Mouse (Mus musculus) hindbrain, embryonic 13.5 days (tissue): ENCODE data around the gene Mrps17. TPM values are rescaled to one million over a fixed set of nuclear protein-coding genes. Genes with fewer than 3 reads are reported as not detected.
A peak's percentile ranks its signal among the peaks of the same experiment; 100 is the strongest.
"Not testable (repeated sequence)": the region's sequence is repeated elsewhere in the genome, so short reads cannot be mapped to it uniquely, and the experiment has no call there.

Source experiments
- ATAC-seq: fragments of 200-750 bp; cut with Nextera tagmentation; 2 replicates; pipeline ENCODE4 v1.8.0; 2017; ENCODE audit warnings: moderate TSS enrichment; ENCODE audit not compliant: low FRiP score
- H3K27ac ChIP-seq: fragments of 300-500 bp; sonication (generic); 2 replicates; pipeline ENCODE4 v1.5.1; 2015; ENCODE audit warnings: inconsistent platforms, mild to moderate bottlenecking, moderate library complexity
- H3K27me3 ChIP-seq: fragments of 300-500 bp; sonication (generic); 2 replicates; pipeline ENCODE4 v1.6.1; 2015; ENCODE audit warnings: mild to moderate bottlenecking, inconsistent platforms
- H3K36me3 ChIP-seq: fragments of 300-500 bp; sonication (generic); 2 replicates; pipeline ENCODE4 v1.6.1; 2015; ENCODE audit warnings: mild to moderate bottlenecking, inconsistent platforms
- H3K4me1 ChIP-seq: fragments of 300-500 bp; sonication (generic); replicated peaks from 2 replicates; pipeline ENCODE4 v1.6.1; 2015; ENCODE audit warnings: inconsistent platforms
- H3K4me2 ChIP-seq: fragments of 300-500 bp; sonication (generic); 2 replicates; pipeline ENCODE4 v1.6.1; 2015; ENCODE audit warnings: inconsistent platforms, mild to moderate bottlenecking, moderate library complexity
- H3K4me3 ChIP-seq: fragments of 300-500 bp; sonication (generic); 2 replicates; pipeline ENCODE4 v1.5.1; 2015; ENCODE audit warnings: mild to moderate bottlenecking, inconsistent platforms
- H3K9ac ChIP-seq: fragments of 300-500 bp; sonication (generic); 2 replicates; pipeline ENCODE4 v1.6.1; 2015; ENCODE audit warnings: mild to moderate bottlenecking, inconsistent platforms
- H3K9me3 ChIP-seq: fragments of 300-500 bp; sonication (generic); 2 replicates; pipeline ENCODE4 v1.6.1; 2016; ENCODE audit warnings: inconsistent platforms
- WGBS: fragments of 180-500 bp; shearing (Covaris S2); methylation state at CpG from one replicate; pipeline ENCODE4 v1.1.7; 2015; 5-methylcytosine and 5-hydroxymethylcytosine counted together
- polyA plus RNA-seq: library from polyadenylated mRNA; unstranded; fragments of >200 nt; fragmentation: Nextera tagmentation; extraction: Ambion mirVana; gene quantifications from 2 replicates; pipeline ENCODE4 v1.2.1, GENCODE M21; 2015

Mrps17 gene
- polyA plus RNA-seq = 168 and 174 TPM in 2 replicates

DNA sequence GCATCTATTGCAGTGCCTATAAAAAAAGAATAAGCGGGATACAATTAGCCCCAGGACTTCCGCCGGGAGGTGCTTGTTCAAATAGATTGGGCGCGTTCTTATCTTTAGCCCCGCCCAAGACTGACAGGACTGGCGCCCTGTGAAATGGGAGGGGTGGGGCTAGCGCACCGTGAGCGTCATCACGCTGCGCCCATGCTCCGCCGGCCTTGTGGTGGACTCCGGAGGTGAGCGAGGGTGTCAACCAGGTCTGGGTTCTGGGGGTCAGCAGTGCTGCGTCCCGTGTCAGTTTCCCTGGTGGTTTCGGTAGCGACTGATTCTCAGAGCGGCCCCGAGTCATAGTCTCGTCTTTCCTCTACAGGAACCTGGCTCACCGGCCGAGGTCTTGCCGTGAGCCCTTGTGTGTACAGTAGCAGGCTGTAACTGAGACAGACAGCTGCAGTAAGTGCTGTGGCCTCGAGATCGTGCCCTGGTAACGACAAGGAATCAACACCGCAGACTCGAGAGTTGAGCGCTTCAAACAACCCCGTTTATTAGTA is at the start of gene Mrps17:
Mrps17 (plus strand) TSS at position 172 of the 536 bp plus-strand sequence.
- no peaks in the 10 kb centered on the region for H3K9me3 ChIP-seq
- H3K27ac ChIP-seq = peak within 1 kb of the TSS; percentile 78
- WGBS = under 1% methylated on average over 33 of the region's 33 CpGs
- H3K4me2 ChIP-seq = peak within 1 kb of the TSS; percentile 85
- peak within 1 kb of the TSS; percentile 77 for H3K4me3 ChIP-seq
- H3K36me3 ChIP-seq = peaks cover 36% of the 10 kb centered on the region
- H3K27me3 ChIP-seq = peaks cover 8% of the 10 kb centered on the region; the same call in 1 of the 2 replicates
- H3K4me1 ChIP-seq = peaks cover 10% of the 10 kb centered on the region
- peak within 1 kb of the TSS; percentile 89 for H3K9ac ChIP-seq
- ATAC-seq = peak; percentile 97

DNA sequence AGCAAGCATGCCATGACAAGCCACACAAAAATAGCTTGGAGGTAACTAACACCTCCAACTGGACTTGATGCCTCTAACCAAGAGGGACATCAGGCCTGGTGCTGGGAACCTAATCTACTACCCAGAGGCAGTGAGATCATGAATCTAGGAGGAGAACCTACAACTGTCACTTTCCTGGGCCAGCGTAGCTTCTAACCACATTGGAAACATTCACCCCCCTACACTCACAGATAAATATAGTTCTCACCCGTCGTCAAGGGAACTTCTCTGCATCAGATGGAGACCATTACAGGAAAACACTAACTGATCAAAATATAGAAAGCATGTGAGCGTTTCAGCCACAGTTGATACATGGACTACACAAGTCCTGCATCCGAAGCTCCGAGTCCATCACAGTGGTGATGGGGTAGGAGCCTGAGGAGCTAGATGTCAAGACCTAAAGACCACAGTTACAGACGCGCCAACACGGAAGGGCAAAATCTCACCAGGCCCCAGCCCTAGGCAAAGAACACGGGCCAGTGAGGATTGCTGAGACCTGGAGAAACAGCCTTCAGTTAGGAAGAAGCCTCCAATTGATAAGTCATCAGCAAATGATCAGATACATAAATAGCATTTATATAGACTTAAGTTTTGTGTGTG is 48.9 kb upstream of the Mrps17 start:
- Histone ChIP-seq H3K9me3 (no peaks in the 10 kb centered on the region), H3K4me2 (no peak overlapping the region), H3K36me3 (no peaks in the 10 kb centered on the region), H3K4me1 (peaks cover 13% of the 10 kb centered on the region), H3K9ac (no peak overlapping the region), H3K27ac (no peak overlapping the region), H3K27me3 (no peaks in the 10 kb centered on the region), H3K4me3 (no peak overlapping the region)
- no peak for ATAC-seq
- WGBS = 95% methylated on average over 10 of the region's 10 CpGs

DNA sequence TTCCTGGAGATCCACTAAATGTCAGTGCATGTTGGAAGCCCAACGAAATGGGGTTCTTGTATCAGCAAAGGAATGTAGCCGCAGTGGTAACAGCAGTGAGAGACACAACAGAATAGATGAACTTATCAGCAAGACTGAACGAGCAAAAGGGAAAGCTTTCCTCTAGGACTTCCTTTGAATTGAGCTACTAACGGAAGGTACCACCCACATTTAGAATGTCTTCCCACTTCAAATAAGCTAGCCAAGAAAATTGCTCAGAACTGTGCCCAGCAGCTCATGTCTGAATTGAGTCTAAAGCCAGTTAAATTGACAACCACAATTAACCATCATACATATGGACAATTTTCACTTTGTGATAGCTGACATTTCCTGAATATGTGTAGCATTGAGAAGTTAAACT is 47.4 kb upstream of the Mrps17 start:
- Histone ChIP-seq H3K4me1 (peaks cover 13% of the 10 kb centered on the region), H3K9ac (no peak overlapping the region), H3K36me3 (no peaks in the 10 kb centered on the region), H3K27ac (no peak overlapping the region), H3K9me3 (no peaks in the 10 kb centered on the region), H3K27me3 (no peaks in the 10 kb centered on the region), H3K4me2 (no peak overlapping the region), H3K4me3 (no peak overlapping the region)
- no peak for ATAC-seq
- WGBS = 93% methylated on average over 4 of the region's 4 CpGs

DNA sequence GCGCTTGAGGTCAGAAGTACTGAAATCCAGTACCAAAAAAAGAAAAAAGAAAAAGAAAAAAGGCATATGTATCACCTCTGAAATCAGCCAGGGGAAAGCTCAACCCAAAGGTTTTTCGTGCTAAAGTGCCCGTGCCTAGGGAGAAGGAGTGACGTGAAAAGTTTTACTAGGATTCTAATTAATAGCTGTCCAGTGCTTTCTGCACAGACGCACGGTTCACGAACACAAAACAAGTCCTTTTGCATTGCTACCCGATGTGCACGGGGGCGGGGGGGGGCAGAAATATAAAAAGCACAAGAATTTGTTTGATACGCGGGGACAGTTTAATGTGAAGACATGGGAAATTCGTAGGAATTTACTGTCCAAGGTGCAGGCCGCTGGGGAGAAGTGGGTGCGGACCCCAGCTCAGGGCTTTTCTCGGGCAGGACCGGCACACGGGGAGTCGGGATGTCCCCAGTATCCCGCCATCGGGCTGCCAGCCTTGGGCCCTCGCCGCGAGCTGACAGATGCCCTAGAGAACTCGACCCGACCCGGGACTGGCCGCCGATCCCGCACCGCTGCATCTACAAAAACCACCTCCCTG is 45.8 kb upstream of the Mrps17 start:
- H3K27me3 ChIP-seq = no peaks in the 10 kb centered on the region
- no peaks in the 10 kb centered on the region for H3K9me3 ChIP-seq
- H3K4me1 ChIP-seq = peaks cover 13% of the 10 kb centered on the region
- peak; percentile 57; the same call in 1 of the 2 replicates for ATAC-seq
- peak overlapping the region; percentile 71 for H3K4me2 ChIP-seq
- peak overlapping the region; percentile 94 for H3K9ac ChIP-seq
- peak overlapping the region; percentile 71; the same call in 1 of the 2 replicates for H3K27ac ChIP-seq
- H3K36me3 ChIP-seq = no peaks in the 10 kb centered on the region
- 1% methylated on average over 31 of the region's 31 CpGs for WGBS
- peak overlapping the region; percentile 78 for H3K4me3 ChIP-seq

DNA sequence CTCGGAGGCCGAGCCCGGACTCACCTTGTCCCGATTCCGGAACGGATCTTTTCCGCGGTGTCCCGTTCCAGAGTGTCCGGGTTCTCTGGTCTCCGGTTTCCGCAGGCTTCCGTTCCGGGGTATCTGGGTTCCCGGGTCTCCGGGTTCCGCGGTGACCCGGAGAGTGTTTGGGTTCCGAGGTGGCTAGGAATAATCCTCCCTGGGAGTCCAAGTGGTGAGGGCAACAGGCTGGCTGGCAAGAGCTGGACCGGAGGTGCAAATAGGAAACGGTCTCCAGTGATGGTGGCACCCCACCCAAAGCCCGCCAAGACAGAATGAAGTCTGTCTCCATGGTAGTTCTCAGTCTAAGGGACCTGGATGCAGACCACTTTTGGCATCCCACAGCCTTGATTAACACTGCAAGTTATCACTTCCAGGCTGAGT is 45.2 kb upstream of the Mrps17 start, which contains the start of gene Zfp11:
Zfp11 (minus strand) TSS at position 64 of the 423 bp plus-strand sequence.
- Histone ChIP-seq H3K9ac (peak within 1 kb of the TSS; percentile 94), H3K36me3 (no peaks in the 10 kb centered on the region), H3K27me3 (no peaks in the 10 kb centered on the region), H3K4me1 (peaks cover 13% of the 10 kb centered on the region), H3K27ac (peak within 1 kb of the TSS; percentile 71), H3K4me3 (peak within 1 kb of the TSS; percentile 78), H3K4me2 (peak within 1 kb of the TSS; percentile 71), H3K9me3 (0 out of 2 replicates have a peak, but pooled peaks cover 2% of the 10 kb centered on the region)
- ATAC-seq = peak; percentile 74
- 1% methylated on average over 23 of the region's 23 CpGs for WGBS

DNA sequence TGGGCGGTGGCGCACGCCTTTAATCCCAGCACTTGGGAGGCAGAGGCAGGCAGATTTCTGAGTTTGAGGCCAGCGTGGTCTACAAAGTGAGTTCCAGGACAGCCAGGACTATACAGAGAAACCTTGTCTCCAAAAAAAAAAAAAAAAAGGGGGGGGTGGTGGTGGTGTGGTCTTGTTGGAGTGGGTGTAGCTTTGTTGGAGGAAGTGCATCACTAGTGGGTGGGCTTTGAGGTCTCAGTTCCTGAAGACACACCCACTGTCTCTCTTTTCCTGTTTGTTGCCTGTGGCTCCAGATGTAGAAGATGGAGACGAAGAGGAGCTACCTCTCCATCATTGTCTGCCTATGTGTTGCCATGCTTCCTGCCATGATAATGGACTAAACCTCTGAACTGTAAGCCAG is 30.2 kb upstream of the Mrps17 start:
- not testable (repeated sequence) for H3K36me3 ChIP-seq, H3K4me2 ChIP-seq, H3K9ac ChIP-seq, H3K27me3 ChIP-seq, H3K4me1 ChIP-seq, ATAC-seq, H3K27ac ChIP-seq, H3K4me3 ChIP-seq, H3K9me3 ChIP-seq
- 97% methylated on average over 5 of the region's 5 CpGs for WGBS

DNA sequence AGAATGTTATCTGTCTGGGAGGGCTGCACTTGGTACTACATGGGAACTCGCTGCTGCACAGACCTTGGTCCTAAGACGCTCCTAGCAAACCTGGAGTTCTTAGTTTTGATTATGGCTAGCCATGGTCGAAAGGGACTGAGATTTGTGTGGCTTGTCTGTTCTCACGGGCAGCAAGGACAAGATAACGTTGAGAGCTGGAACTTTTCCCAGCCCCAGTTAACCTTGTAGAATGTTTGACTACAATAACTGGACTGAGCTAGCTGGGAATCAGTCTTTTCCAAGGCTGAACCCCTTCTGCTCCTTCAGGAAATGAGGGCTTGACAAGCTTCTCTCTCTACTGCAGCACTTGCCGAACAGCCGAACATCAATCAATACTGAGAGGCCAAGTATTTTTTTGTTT is 27.7 kb upstream of the Mrps17 start:
- H3K9me3 ChIP-seq = no peaks in the 10 kb centered on the region

DNA sequence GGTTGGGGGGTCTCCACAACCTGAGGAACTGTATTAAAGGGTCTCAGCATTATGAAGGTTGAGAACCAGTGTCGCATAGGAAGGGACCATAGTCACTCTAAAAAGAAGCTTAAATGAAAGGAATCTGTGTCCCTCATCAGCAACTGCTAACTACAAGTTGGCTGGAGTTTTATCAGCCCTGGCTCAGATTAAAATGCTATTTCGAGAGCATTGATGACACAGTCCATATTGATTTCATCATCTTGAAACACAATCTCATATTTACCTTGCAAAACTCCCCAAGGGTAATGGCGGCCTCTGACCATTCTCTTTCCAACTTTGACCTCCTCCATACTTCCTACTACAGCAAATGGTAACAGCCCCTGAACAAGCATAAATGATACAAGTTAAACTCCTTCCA is 24.8 kb upstream of the Mrps17 start:
- Histone ChIP-seq H3K4me2 (no peak overlapping the region), H3K4me3 (no peak overlapping the region), H3K36me3 (no peaks in the 10 kb centered on the region), H3K9ac (no peak overlapping the region), H3K27ac (no peak overlapping the region), H3K27me3 (no peaks in the 10 kb centered on the region), H3K9me3 (no peaks in the 10 kb centered on the region), H3K4me1 (no peaks in the 10 kb centered on the region)
- ATAC-seq = no peak
- 86% methylated on average over 3 of the region's 3 CpGs for WGBS

More for the DNA sequence above, 27.7 kb upstream of the Mrps17 start:
- WGBS = 86% methylated on average over 7 of the region's 7 CpGs
- no peak overlapping the region for H3K27ac ChIP-seq
- no peak overlapping the region for H3K4me3 ChIP-seq
- no peak overlapping the region for H3K9ac ChIP-seq
- no peaks in the 10 kb centered on the region for H3K4me1 ChIP-seq
- H3K36me3 ChIP-seq = no peaks in the 10 kb centered on the region
- H3K4me2 ChIP-seq = no peak overlapping the region
- no peaks in the 10 kb centered on the region for H3K27me3 ChIP-seq
- no peak for ATAC-seq

DNA sequence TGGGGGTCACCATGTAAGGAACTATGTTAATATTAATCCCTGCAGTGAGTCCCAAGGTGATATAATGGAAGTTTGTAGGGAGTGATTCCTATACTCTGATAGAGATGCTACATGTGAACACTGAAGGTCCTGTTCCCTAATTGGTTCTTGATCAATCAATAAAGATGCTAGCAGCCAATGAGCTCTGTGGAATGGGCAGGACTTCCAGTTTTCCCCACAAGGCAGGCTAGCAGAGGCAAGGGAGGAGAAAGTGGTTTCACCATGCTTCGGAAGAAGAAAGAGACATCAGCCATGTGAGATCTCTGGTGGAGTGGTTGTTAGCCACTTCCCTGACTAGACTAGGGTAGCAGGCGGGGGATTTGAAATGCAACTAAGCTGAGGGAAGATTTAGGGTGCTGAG is 14.8 kb upstream of the Mrps17 start:
- Histone ChIP-seq H3K4me2 (no peak overlapping the region), H3K27me3 (peaks cover 12% of the 10 kb centered on the region; the same call in 1 of the 2 replicates), H3K9ac (no peak overlapping the region), H3K9me3 (no peaks in the 10 kb centered on the region), H3K4me3 (no peak overlapping the region), H3K36me3 (no peaks in the 10 kb centered on the region), H3K4me1 (no peaks in the 10 kb centered on the region), H3K27ac (no peak overlapping the region)
- 38% methylated on average over 2 of the region's 2 CpGs for WGBS
- no peak for ATAC-seq

DNA sequence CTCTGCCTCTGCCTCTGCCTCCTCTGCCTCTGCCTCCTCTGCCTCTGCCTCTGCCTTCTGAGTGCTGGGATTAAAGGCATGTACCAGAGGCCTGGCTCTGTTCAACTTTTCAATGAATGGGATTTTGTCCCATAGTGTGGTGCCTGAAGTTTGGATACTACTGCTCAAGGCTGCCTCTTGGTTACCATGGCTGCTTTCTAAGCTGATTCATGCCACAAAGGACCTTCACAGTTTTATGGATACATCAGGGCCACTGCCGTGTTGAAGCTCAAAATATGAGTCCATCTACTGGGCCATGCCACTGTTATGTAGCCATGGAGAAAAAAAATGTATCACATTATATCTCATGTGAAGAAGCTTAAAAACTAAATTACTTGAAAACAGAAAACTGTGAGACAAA is 13.6 kb upstream of the Mrps17 start:
- no peak for ATAC-seq
- WGBS = 83% methylated on average over 1 of the region's 1 CpGs

DNA sequence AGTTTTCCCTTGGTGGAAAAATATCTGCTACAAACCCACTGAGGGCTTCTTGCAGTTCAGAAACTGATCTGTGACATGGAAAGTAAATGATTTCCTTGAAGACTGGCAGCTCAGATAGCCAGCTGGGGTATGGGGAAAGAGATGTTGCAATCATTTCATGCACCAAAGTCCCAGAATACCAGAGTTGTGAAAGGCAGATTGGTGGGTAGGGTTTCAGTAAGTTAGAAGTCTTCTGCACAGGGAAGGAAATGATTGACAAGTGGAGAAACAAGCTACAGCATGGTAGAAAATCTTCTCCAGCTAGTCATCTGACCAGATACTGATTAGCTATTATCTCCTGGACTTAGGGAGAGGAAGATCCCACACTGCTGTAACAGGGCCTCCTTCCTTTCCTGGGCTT is 11.9 kb upstream of the Mrps17 start:
- H3K27me3 ChIP-seq = peaks cover 12% of the 10 kb centered on the region; the same call in 1 of the 2 replicates

More for the DNA sequence above, 13.6 kb upstream of the Mrps17 start:
- Histone ChIP-seq H3K4me1 (no peaks in the 10 kb centered on the region), H3K9me3 (no peaks in the 10 kb centered on the region), H3K27me3 (peaks cover 12% of the 10 kb centered on the region; the same call in 1 of the 2 replicates), H3K36me3 (no peaks in the 10 kb centered on the region), H3K27ac (no peak overlapping the region), H3K4me2 (no peak overlapping the region), H3K4me3 (no peak overlapping the region), H3K9ac (no peak overlapping the region)

DNA sequence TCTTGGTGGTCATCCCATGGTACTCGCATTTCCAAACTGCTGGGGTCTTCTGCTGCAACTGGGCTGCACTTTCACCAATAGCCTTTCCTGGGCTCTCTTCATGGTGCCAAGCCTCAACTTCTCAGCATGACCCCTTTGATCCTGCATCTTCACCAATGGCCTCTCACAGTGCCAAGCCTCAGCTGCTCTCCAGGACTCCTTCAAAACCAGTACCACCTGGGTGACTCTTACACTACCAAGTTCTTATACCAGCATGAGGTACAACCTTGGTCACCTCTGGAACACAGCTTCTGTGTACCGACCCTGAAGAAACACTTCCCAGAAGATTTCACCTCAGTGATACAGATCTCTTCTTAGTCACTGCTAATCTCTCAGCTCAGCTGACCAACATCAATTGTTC is 6.9 kb upstream of the Mrps17 start, which contains the start of gene Sept14:
Sept14 (minus strand) TSS at position 101 of the 400 bp plus-strand sequence.
- ATAC-seq = no peak
- Histone ChIP-seq H3K36me3 (no peaks in the 10 kb centered on the region), H3K27ac (no peak within 1 kb of the TSS), H3K4me1 (no peaks in the 10 kb centered on the region), H3K9ac (no peak within 1 kb of the TSS), H3K4me2 (no peak within 1 kb of the TSS), H3K4me3 (no peak within 1 kb of the TSS), H3K9me3 (no peaks in the 10 kb centered on the region), H3K27me3 (peaks cover 11% of the 10 kb centered on the region; the same call in 1 of the 2 replicates)
- WGBS = 67% methylated on average over 2 of the region's 2 CpGs

More for the DNA sequence above, 11.9 kb upstream of the Mrps17 start:
- H3K4me2 ChIP-seq = no peak overlapping the region
- no peaks in the 10 kb centered on the region for H3K9me3 ChIP-seq
- H3K36me3 ChIP-seq = no peaks in the 10 kb centered on the region
- no peak overlapping the region for H3K27ac ChIP-seq
- H3K4me1 ChIP-seq = no peaks in the 10 kb centered on the region
- no peak for ATAC-seq
- H3K4me3 ChIP-seq = no peak overlapping the region
- H3K9ac ChIP-seq = no peak overlapping the region
